Mouse (Mus musculus): Measurements from ENCODE around the gene Acoxl.

The Acoxl gene

GRCm38 (mm10) chr2:128140183-128140582 lies 301.5 kb downstream of the Acoxl start:
- in situ Hi-C loops (cut with MboI; ENCODE audit: low pct_unique_long_range_greater_than_20kb in 1 of 2, low sequenced_read_pairs in 2 of 2, unreplicated experiment in 1 of 2) = no loop called here

GRCm38 (mm10) chr2:128143992-128144391 lies 305.3 kb downstream of the Acoxl start:
- in situ Hi-C loops (cut with MboI; ENCODE audit: low pct_unique_long_range_greater_than_20kb in 1 of 2, low sequenced_read_pairs in 2 of 2, unreplicated experiment in 1 of 2) = no loop called here

GRCm38 (mm10) chr2:128145433-128145832 lies 306.8 kb downstream of the Acoxl start:
- in situ Hi-C loops (cut with MboI; ENCODE audit: low pct_unique_long_range_greater_than_20kb in 1 of 2, low sequenced_read_pairs in 2 of 2, unreplicated experiment in 1 of 2) = no loop called here

- in situ Hi-C loops (cut with MboI; ENCODE audit: low pct_unique_long_range_greater_than_20kb in 1 of 2, low sequenced_read_pairs in 2 of 2, unreplicated experiment in 1 of 2) = no loop called here
Measured at GRCm38 (mm10) chr2:128149596-128149995, 310.9 kb downstream of the Acoxl start.

GRCm38 (mm10) chr2:128152211-128152610 lies 313.5 kb downstream of the Acoxl start:
- in situ Hi-C loops (cut with MboI; ENCODE audit: low pct_unique_long_range_greater_than_20kb in 1 of 2, low sequenced_read_pairs in 2 of 2, unreplicated experiment in 1 of 2) = no loop called here

- in situ Hi-C loops (cut with MboI; ENCODE audit: low pct_unique_long_range_greater_than_20kb in 1 of 2, low sequenced_read_pairs in 2 of 2, unreplicated experiment in 1 of 2) = no loop called here
Measured at GRCm38 (mm10) chr2:128152845-128153550, 314.3 kb downstream of the Acoxl start.

GRCm38 (mm10) chr2:128153551-128153910 lies 314.9 kb downstream of the Acoxl start:
- in situ Hi-C loops (cut with MboI; ENCODE audit: low pct_unique_long_range_greater_than_20kb in 1 of 2, low sequenced_read_pairs in 2 of 2, unreplicated experiment in 1 of 2) = no loop called here

GRCm38 (mm10) chr2:128155412-128156066 lies 316.9 kb downstream of the Acoxl start:
- in situ Hi-C loops (cut with MboI; ENCODE audit: low pct_unique_long_range_greater_than_20kb in 1 of 2, low sequenced_read_pairs in 2 of 2, unreplicated experiment in 1 of 2) = no loop called here

GRCm38 (mm10) chr2:128156067-128156462 lies 317.4 kb downstream of the Acoxl start:
- in situ Hi-C loops (cut with MboI; ENCODE audit: low pct_unique_long_range_greater_than_20kb in 1 of 2, low sequenced_read_pairs in 2 of 2, unreplicated experiment in 1 of 2) = no loop called here

GRCm38 (mm10) chr2:128156557-128157412 lies 318.1 kb downstream of the Acoxl start:
- in situ Hi-C loops (cut with MboI; ENCODE audit: low pct_unique_long_range_greater_than_20kb in 1 of 2, low sequenced_read_pairs in 2 of 2, unreplicated experiment in 1 of 2) = no loop called here

GRCm38 (mm10) chr2:128158734-128159410 lies 320.2 kb downstream of the Acoxl start:
- in situ Hi-C loops (cut with MboI; ENCODE audit: low pct_unique_long_range_greater_than_20kb in 1 of 2, low sequenced_read_pairs in 2 of 2, unreplicated experiment in 1 of 2) = no loop called here

- in situ Hi-C loops (cut with MboI; ENCODE audit: low pct_unique_long_range_greater_than_20kb in 1 of 2, low sequenced_read_pairs in 2 of 2, unreplicated experiment in 1 of 2) = no loop called here
Measured at GRCm38 (mm10) chr2:128159619-128160125, 321.0 kb downstream of the Acoxl start.

GRCm38 (mm10) chr2:128163177-128163576 lies 324.5 kb downstream of the Acoxl start:
- in situ Hi-C loops (cut with MboI; ENCODE audit: low pct_unique_long_range_greater_than_20kb in 1 of 2, low sequenced_read_pairs in 2 of 2, unreplicated experiment in 1 of 2) = no loop called here

GRCm38 (mm10) chr2:128166623-128167423 lies 328.1 kb downstream of the Acoxl start:
- in situ Hi-C loops (cut with MboI; ENCODE audit: low pct_unique_long_range_greater_than_20kb in 1 of 2, low sequenced_read_pairs in 2 of 2, unreplicated experiment in 1 of 2) = no loop called here

- in situ Hi-C loops (cut with MboI; ENCODE audit: low pct_unique_long_range_greater_than_20kb in 1 of 2, low sequenced_read_pairs in 2 of 2, unreplicated experiment in 1 of 2) = no loop called here
Measured at GRCm38 (mm10) chr2:128167930-128168329, 329.3 kb downstream of the Acoxl start.

GRCm38 (mm10) chr2:128169486-128169885 lies 330.8 kb downstream of the Acoxl start:
- in situ Hi-C loops (cut with MboI; ENCODE audit: low pct_unique_long_range_greater_than_20kb in 1 of 2, low sequenced_read_pairs in 2 of 2, unreplicated experiment in 1 of 2) = no loop called here

- in situ Hi-C loops (cut with MboI; ENCODE audit: low pct_unique_long_range_greater_than_20kb in 1 of 2, low sequenced_read_pairs in 2 of 2, unreplicated experiment in 1 of 2) = no loop called here
Measured at GRCm38 (mm10) chr2:128169972-128170371, 331.3 kb downstream of the Acoxl start.

- in situ Hi-C loops (cut with MboI; ENCODE audit: low pct_unique_long_range_greater_than_20kb in 1 of 2, low sequenced_read_pairs in 2 of 2, unreplicated experiment in 1 of 2) = no loop called here
Measured at GRCm38 (mm10) chr2:128170614-128171013, 331.9 kb downstream of the Acoxl start.
